Mouse (Mus musculus) thymus, postnatal 0 days (tissue): ENCODE data around the gene Gosr2. TPM values are rescaled to one million over a fixed set of nuclear protein-coding genes. Genes with fewer than 3 reads are reported as not detected.

Experiments used
- DNase-seq: peaks from one replicate; pipeline ENCODE4 v3.0.0-alpha.2; 2015; ENCODE audit warnings: low spot score
- polyA plus RNA-seq: library from polyadenylated mRNA; unstranded; fragments of >200 nt; fragmentation: Nextera tagmentation; extraction: Ambion mirVana; gene quantifications from 2 replicates; pipeline ENCODE4 v1.2.1, GENCODE M21; 2015

Gene Gosr2
- polyA plus RNA-seq, 1 experiment from 2014 or later: 87.5 TPM

DNA sequence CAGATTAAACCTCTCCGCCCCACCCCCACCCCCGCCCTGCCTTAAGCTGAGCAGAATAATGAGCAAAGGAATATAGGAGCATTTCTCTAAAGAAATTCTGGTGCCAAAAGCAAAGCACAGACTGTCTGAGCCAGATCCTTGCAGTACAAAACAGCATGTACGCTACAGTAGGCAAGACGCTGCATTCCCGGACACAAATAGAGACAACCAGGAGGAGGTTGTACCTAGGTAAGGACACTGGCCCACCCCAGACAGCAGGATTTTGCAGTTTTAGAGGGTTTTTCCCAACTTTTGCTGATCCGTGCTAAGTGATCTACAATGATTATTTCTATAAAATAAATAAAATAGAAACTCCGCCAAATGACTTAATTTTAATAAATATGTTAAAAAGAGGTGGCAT, 49.0 kb downstream of the Gosr2 start:
- no peak for DNase-seq

DNA sequence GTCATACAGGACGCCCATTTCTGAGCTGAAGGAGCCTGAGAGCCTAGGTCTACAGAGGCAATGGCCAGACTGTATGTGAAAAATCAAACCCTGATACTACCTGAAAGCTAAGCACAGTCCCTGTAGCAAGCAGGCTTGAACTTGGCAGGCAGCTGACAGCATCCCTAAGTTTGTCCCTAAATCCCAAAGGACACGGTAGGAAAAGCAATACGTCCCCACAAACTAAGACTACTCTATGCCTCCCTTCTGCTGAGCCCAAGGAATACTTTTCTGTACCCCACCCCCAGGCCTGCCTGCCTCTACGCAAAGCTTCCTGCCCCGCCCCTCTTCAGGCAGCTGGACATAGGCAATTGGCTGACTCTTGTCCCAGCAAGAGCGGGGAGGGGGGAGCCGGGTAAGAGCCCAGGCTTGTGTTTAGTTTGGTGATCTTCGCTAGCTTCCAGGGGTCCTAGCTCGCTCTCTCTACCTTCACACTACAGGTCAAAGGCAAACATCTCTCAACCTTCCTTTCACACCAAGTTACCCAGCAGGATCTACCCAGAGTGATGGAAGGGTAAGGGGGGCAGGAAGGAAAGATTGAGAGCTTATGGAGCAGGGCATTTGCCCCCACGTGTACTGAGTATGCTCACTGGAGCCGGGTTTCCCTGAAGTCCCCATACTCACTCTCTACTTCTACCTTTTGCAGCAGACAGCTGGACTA, 49.6 kb downstream of the Gosr2 start:
- DNase-seq: no peak

DNA sequence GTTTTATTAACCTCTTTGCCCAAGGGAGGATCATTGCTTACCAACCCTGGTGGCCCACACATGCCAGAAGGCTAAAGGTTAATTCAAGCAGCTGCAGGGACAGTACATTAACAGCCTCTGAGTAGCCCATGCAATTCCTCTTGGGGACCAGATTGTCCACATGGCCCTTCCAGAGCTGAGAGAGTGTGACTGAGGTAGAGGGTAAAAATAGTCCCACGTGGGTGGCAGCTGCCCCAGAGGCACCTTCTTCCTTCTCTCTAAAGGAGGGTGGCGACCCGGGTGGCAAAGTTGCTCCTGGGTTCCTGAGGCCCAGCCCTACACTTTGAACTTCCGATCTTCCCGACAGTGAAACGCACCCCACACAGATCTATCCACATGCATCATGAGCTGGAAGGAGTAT, 51.4 kb downstream of the Gosr2 start:
- no peak for DNase-seq

DNA sequence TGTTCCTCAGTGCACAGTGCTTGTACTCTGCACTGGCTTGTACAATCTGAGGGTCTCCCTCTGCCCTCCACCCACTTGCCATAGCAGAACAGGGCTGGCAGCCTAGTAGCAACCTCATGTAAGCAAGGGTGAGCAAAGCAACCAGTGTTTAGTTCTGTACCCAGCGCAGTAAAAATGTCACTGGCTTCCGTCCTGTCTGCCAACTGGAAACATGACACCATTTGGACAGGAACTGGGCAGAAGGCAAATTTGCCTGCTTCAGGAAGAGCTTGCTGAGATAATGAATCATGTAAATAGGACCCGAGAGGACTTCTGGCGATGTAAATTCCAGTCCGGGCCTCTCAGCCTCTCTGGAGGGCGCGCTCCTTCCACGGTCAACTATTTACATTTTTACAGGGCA, 52.0 kb downstream of the Gosr2 start:
- no peak for DNase-seq

DNA sequence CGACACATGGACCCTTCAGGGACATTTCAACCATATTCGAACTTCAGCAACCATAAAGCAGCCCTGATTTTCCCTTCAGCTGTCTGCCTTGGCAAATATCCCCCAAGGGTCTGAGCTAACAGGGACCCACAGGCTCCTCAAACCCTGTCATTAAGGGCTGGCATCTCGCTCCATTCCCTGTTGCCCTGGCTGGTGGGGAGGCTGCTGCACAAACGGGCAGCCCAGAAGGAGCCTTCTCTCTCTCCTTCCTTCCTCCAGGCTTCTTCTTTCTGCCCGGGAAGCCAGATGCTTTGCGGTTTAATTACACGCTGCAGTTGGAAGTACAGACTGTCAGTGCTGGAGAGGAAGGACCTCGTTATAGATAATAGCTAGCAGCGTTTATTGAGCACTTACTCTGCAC, 54.5 kb downstream of the Gosr2 start:
- DNase-seq: no peak

DNA sequence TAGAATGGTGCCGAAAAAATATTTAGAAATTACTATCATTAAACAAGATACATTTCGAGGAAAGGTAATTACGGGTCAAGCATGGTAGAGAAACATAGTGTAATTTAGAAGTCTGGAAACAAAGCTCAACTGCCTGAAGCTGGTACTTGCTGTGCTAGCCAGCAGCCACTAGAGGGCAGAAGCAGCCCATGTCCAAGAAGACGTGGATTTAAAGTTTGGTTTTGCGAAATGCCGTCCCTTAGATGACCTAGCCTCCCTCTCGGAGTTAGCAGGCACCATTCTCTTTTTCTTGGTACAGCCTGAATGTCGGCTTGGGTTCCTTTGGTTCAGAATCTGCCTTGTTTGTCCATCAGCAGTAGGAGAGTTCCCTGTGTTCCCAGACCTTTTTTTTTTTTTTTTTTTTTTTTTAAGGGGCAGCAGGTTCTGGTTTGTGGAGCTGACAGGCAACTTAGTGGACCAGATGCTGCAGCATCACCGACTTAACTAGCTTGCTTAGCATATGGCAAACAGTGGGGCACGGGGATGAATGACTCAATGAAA, 58.2 kb downstream of the Gosr2 start:
- peak; percentile 32 for DNase-seq

DNA sequence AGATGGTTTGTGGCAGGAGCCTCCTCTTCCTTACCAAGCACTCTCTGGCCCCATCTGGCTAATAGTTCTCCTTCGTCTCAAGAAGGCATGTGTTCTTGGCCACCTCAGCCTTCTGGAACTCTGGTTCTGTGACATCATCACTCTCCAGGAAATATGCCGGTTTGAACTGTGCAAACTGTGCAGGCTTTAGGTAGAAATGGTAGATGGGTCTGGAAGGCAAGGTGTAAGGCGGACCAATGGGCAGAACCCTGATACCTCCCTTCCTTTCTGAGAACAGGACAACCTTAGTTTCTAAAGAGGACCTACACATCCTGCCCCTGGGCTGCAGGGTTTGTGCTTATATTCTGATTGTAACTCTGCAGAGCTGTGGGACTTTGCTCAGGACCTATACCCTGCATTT, 58.9 kb downstream of the Gosr2 start, which contains the start of gene Lyzl6:
Gene Lyzl6, minus strand, starts transcription at position 101 of the 400 bp plus-strand sequence.
- DNase-seq: no peak

DNA sequence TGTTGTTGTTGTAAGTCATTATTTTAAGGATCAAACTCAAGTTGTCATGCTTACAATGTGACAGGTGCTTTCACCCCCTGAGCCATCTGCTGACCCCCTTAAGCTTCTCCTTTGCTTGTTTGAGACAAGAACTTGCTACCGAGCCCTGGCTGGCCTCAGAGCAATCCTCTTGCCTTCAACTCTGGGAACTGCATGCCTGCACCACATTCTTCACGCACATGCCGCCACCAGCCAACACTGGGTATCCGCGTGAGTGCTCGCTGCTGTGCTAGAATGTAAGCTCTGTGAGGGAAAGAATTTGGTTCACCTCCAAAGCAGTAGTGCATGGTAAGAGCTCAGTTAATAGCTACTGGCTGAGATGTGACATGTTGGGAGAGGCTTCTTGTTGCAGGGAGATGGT, 61.4 kb downstream of the Gosr2 start:
- DNase-seq: no peak

DNA sequence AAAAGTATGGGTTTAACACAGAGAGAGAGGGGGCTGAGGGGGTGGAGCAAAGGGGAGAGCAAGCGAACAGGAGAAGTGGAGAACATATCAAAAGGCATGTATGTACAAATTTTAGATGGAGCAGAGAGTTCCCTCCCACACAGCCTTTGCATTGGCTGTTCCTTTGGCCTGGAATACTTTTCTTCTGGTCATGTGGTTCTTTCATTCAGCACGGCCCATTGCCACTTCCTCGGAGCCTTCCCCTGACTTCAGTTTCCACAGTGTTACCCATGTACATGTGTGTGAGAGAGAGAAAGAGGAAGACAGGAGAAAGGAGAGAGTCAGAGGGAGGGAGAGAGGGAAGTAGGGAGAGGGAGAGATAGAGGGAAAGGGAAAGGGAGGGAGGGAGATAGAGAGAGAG, 62.2 kb downstream of the Gosr2 start:
- DNase-seq: no peak

DNA sequence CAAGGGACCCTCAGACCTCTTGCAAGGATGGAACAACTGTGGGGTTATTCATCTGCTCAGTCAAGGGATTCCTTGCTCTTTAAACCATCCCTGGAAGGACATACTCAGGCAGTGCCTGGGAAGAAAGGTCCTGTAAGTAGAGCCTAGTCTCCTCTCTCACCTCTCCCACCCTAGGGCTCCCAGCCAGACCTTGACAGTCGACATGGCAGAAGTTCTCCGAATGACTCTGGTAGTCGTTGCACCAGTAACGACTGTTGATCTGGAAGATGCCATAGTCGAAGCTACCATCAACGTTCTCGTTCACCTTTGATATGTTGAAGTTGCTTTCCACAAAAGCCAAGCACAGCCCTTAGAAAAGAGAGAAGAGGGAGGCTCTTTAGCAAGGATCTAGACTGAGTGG, 62.9 kb downstream of the Gosr2 start:
- DNase-seq: no peak

DNA sequence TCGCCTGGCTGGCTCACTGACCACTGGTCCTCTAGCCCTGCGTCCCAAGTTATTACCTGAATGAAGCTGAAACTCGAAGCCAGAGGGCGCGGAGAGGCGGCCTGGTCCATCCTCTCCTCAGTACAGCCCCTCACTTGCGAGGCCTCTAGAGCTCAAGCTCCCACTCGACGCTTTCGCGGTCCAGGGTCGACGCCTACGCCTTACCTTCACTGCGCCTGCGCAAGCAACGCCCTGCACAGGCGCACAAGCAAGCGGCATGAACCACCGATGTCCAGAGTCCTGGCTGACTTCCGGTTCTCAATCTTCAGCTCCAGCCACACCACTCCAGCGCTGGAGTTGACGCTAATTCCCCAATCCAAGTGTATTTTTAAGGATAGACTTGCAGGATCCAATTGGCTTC, 70.2 kb downstream of the Gosr2 start:
- DNase-seq: no peak

Other genes starting within 250 kb of the Gosr2 start
- gene Lrrc37a, start 193.3 kb downstream of the Gosr2 start, polyA plus RNA-seq: not detected in 2 replicates
- gene Gm884, start 76.8 kb downstream of the Gosr2 start, polyA plus RNA-seq: not detected in 2 replicates
- not detected in 2 replicates for gene Lyzl6, start 59.0 kb downstream of the Gosr2 start, polyA plus RNA-seq
- gene Rprml, start 48.3 kb downstream of the Gosr2 start, polyA plus RNA-seq: not detected in 2 replicates
- 0.03 TPM in 1 of 2 replicates, not detected in the other for gene Wnt9b, start 51.9 kb upstream of the Gosr2 start, polyA plus RNA-seq
- gene Wnt3, start 76.3 kb upstream of the Gosr2 start, polyA plus RNA-seq: 0.13 and 0.17 TPM in 2 replicates